In genomic region chr17:45209387-45209663, GRCm38 (mm10) we compare ENCODE assay signal across 18 mouse cellular contexts.
"Had no signal": no experiment of that assay in that cellular context is flagged by ENCODE, and none has a peak within 500 bp of the region (broad histone marks: within the 10 kb centered on the region; RNA-seq: fewer than 3 reads in every experiment).

No protein-coding gene starts in this region.

- H3K4me1 ChIP-seq: intestine, embryonic 15.5 days; kidney, embryonic 15.5 days had no signal

- DNase-seq: kidney, adult 11 months; kidney, adult 8-10 months; kidney, postnatal 10 days; kidney, postnatal 36 days; liver, postnatal 0 days; lung, embryonic 14.5 days; right cerebral cortex, postnatal 25 days; spleen, adult 18-20 months; thymus, adult 18-20 months; thymus, postnatal 36 days had no signal

- H3K4me3 ChIP-seq: intestine, embryonic 15.5 days; kidney, embryonic 15.5 days; limb, embryonic 15.5 days; neural tube, embryonic 13.5 days had no signal

- H3K27me3 ChIP-seq: intestine, embryonic 15.5 days; kidney, embryonic 15.5 days; limb, embryonic 15.5 days; neural tube, embryonic 13.5 days had no signal

- ATAC-seq: intestine, embryonic 15.5 days; liver, postnatal 0 days; lung, postnatal 0 days had no signal

- H3K27ac ChIP-seq: intestine, embryonic 15.5 days; kidney, embryonic 15.5 days; limb, embryonic 15.5 days; liver, embryonic 14.5 days; macrophage; neural tube, embryonic 13.5 days had no signal

- H3K9ac ChIP-seq: intestine, embryonic 15.5 days; kidney, embryonic 15.5 days; limb, embryonic 15.5 days; liver, embryonic 14.5 days; liver, postnatal 0 days; lung, embryonic 14.5 days; neural tube, embryonic 13.5 days had no signal

- H3K36me3 ChIP-seq: intestine, embryonic 15.5 days; kidney, embryonic 15.5 days; limb, embryonic 15.5 days; neural tube, embryonic 13.5 days had no signal

- H3K4me2 ChIP-seq: intestine, embryonic 15.5 days; kidney, embryonic 15.5 days; limb, embryonic 15.5 days; liver, embryonic 11.5 days; lung, embryonic 14.5 days; neural tube, embryonic 13.5 days had no signal

- H3K9me3 ChIP-seq: intestine, embryonic 15.5 days; kidney, embryonic 15.5 days; neural tube, embryonic 13.5 days had no signal
